Mouse (Mus musculus): ENCODE results near the gene Trim28. TPM values are rescaled to one million over a fixed set of nuclear protein-coding genes. Genes with fewer than 3 reads are reported as not detected.

Gene Trim28
- total RNA-seq, 2 experiments from 2014 or later, result 137 to 194 TPM

- ATAC-seq (replicated peaks; ENCODE audit: low FRiP score, poor library complexity, severe bottlenecking), result no peak
Observed at GRCm38 (mm10) chr7:12995862-12996261, 3.1 kb upstream of the Trim28 start.

DNA sequence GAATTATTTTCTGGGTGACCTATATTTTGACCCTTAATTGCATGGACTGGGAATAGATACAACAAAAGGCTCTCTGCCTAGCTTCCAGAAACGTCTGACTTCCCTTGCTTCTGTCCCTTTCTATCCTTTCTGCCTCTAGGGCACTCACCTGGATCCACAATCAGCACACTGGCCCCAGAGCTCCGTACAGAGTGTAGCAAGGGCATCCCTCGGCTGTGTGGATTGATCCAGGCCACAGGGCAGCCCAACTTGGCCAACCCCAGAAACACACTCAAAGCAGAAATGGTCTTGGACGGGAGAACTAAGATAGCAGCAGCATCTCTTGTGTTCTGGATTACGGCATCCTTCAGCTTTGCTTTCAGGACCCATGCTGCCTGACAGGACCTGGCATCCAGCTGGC, 1.7 kb upstream of the Trim28 start:
- ATAC-seq (replicated peaks; ENCODE audit: low FRiP score, poor library complexity, severe bottlenecking), result no peak

DNA sequence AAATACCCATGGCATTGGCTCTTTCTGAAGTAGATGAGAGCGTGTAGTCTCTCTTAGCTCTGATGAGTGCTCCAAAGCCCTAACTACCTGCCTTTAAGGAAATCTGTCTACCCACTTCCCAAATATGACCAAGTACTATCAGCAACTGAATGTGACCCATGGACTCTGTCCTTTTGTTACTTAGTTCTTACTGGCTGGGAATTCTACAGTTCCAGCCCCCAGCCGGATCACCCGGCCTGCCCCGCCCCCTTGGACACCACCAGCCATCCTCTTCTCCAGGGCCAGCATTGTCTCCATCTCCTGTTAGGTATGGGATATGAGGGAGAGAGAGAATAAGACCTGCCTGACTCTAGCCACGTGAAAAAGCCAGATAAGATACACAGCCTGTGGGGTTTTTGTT, 861 bp upstream of the Trim28 start, which contains the start of gene Slc27a5:
Slc27a5 (minus strand) TSS at position 140 of the 400 bp plus-strand sequence.
- no peak for ATAC-seq (replicated peaks; ENCODE audit: low FRiP score, poor library complexity, severe bottlenecking)

DNA sequence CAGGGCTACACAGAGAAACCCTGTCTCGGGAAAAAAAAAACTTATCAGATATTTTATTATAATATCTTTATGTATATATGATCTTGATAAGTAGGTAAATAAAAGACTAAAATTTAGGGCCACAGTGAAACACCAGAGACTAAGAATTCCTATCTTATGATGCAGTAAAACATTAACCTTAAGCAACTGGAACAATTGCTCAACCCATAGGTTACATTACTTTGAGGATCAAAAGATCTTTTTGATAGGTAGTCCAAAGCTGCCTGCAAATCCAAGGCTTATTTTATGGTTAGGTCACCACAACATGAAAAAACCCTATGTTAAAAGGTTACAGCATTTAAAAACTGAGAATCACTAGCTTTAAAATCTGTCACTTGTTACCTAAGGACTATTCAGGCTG, 2.7 kb downstream of the Trim28 start:
- no peak for ATAC-seq (replicated peaks; ENCODE audit: low FRiP score, poor library complexity, severe bottlenecking)

DNA sequence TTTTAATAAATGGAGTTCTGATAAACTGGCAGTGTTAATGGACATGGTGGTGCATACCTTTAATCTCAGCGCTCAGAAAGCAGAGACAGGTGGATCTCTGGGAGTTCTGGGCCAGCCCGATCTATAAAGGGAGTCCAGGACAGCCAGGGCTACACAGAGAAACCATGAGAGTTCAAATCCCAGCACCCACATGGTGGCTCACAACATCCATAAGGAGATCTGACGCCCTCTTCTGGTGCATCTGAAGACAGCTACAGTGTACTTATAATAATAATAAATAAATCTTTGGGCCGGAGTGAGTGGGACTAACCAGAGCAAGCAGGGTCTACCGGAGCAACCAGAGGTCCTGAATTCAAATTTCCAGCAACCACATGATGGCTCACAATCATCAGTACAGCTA, 4.5 kb downstream of the Trim28 start:
- no peak for ATAC-seq (replicated peaks; ENCODE audit: low FRiP score, poor library complexity, severe bottlenecking)

DNA sequence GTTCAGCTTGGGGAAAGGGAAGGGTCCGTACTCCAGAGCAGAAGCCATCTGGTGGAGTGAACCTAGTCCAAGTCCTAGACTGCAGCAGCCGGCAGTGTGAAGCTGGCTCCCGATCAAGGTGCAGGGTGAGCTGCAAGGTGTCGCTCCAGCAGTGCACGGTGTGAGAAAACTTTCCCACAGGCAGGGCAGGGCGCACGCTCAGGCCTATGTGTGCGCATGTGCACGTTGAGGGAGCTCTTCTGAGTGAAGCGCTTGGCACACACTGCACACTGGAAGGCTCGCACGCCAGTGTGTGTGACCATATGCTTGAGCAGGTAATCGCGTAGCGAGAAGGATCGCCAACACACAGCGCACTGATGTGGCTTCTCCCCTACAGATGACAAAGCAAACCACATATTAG, 7.1 kb downstream of the Trim28 start:
- no peak for ATAC-seq (replicated peaks; ENCODE audit: low FRiP score, poor library complexity, severe bottlenecking)

GRCm38 (mm10) chr7:13006531-13006930, 7.6 kb downstream of the Trim28 start:
- ATAC-seq (replicated peaks; ENCODE audit: low FRiP score, poor library complexity, severe bottlenecking), result no peak

GRCm38 (mm10) chr7:13007341-13008092, 8.6 kb downstream of the Trim28 start:
- ATAC-seq (replicated peaks; ENCODE audit: low FRiP score, poor library complexity, severe bottlenecking), result no peak

DNA sequence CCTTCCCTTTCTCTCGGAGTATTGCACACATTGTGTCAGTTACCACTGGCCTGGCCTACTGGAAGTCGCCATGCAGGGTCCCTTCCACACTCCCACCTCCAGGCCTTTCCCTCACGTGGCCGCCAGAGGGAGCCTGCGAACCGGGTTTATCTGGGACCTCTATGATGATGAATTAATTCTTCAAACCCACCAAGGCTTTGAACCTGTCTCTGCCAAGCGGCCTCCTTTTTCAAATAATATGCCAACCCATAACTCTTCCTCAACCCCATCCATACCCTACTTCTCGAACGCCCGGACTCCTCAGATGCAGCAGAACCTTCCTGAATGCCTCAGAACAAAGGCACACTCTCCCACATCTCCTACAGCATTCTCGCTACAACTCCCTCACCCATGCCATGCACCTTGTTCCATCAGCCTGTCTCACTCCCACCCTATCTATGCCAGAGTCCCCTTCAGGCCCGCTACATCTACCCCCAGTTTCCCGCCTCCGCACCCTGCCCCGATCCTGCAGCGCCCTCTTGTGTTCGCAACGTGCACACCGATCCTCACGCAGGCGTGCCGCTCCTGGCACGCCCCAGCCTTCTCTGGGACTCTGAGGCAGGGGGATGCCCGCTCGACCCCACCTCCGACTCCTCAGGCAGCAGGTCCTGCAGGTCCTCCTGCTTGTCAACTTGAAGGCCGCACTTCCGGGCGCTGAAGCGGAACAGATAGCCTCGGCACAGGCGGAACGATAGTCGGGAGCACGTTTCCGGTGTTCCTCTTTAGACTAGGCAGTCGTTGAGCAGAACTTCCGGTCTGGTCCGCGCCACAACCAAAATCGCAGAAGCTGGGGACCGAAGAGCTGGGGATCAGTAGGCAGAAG, 10.5 kb downstream of the Trim28 start:
- peak; percentile 91 for ATAC-seq (replicated peaks; ENCODE audit: low FRiP score, poor library complexity, severe bottlenecking)

GRCm38 (mm10) chr7:13010005-13010908, 11.3 kb downstream of the Trim28 start, which contains the start of gene Zbtb45:
TSS of gene Zbtb45 (minus strand) at chr7:13010034.
- ATAC-seq (replicated peaks; ENCODE audit: low FRiP score, poor library complexity, severe bottlenecking), result 0 out of 2 replicates have a peak, but pooled peaks have one; percentile 1

DNA sequence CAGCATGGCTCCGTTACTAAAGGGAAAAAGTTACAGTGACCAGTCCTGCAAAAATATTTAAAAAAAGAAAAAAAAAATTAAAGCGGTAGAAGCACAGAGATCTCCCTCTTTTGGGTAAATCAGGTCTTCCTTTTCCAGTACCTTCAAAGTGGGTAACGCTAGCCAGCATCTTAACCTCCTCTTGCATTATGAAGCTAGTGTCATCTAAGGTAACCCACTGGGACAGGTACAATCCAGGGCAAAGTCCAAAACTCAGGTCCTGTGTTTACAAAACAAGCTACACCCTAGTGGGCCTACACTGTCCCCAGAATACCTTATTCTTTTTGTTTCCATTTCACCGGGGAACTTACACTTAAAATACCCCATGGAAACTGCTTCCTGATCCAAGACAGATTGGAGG, 14.8 kb downstream of the Trim28 start:
- no peak for ATAC-seq (replicated peaks; ENCODE audit: low FRiP score, poor library complexity, severe bottlenecking)

DNA sequence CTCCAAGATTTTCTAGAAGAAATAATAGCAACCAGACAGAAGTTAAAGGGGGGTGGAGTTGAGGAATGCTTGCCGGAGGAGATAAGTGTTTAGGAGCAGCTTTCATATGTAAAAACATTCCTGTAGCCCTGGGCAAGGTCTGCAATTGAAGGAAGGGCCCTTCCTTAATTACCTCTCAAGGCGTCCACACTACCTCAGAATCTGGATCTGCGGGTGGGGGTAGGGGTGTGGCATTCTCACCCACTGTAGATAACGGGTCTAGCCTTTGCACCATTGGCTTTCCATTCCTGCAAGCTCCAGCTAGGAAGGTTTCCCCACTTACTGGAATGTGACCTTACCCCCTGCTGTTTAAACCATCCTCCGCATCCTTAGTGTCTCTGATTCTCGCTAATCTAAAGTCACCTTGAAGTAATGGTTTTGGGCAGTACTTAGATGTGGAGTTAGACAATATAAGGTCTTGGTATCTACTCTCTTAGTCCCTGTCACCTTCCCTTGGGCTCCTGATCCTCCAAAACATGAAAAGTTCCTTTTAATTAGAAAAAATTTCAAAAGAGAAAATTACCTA, 15.4 kb downstream of the Trim28 start:
- ATAC-seq (replicated peaks; ENCODE audit: low FRiP score, poor library complexity, severe bottlenecking), result no peak

DNA sequence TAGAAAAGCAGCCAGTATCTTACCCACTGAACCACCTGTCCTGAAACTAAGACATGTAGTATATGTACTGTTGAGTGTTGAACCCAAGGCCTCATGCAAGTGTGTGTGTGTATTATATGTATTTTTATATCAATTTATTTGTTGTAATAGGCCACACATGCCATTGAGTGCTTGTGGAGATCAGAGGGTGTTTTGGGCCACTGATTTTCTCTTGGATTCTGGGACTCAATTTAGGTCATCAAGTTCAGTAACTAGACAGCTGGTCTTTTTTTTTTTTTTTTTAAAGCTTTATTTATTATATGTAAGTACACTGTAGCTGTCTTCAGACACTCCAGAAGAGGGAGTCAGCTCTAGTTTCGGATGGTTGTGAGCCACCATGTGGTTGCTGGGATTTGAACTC, 16.3 kb downstream of the Trim28 start:
- no peak for ATAC-seq (replicated peaks; ENCODE audit: low FRiP score, poor library complexity, severe bottlenecking)

GRCm38 (mm10) chr7:13022773-13023535, 24.0 kb downstream of the Trim28 start:
- no peak; the same call in 1 of the 2 replicates for ATAC-seq (replicated peaks; ENCODE audit: low FRiP score, poor library complexity, severe bottlenecking)

DNA sequence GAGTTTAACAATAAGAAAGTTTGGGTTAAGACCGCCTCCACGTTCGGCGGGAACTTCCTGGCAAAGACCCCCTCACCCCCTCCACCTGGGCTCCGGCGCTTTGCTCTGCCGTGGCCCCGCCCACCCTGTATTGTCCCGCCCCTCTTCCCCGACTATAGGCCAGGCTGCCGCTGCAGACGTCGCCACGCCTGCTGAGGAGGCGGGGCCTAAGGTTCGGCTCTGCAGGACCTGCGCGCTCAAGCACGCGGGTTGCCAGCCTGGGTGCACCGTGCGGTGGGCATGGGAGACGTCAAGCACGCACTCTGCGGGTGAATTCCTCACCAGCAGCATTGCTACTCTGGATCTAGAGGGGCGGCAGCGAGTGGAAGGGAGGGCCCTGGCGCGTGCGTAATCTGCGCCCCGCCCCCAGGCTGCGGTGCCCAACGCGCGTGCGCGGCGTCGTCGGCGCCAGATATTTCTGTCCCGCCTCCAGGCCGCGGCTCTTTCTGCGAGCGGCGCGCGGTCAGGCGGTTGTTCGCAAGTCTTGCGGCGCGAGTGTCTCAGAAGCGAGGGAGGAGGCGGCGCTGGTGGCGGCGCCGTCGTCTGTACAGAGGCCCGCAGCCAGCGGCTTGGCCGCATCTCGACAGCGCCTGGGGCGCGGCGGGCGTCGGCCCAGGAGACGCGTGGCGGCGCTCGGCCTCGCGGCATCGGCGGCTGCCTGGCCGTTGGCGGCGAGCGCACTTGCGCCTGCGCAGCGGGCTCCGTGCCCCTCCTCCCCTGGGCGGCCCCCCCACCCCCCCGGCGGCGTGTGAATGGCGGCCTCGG, 25.2 kb downstream of the Trim28 start:
- peak; percentile 89 for ATAC-seq (replicated peaks; ENCODE audit: low FRiP score, poor library complexity, severe bottlenecking)

DNA sequence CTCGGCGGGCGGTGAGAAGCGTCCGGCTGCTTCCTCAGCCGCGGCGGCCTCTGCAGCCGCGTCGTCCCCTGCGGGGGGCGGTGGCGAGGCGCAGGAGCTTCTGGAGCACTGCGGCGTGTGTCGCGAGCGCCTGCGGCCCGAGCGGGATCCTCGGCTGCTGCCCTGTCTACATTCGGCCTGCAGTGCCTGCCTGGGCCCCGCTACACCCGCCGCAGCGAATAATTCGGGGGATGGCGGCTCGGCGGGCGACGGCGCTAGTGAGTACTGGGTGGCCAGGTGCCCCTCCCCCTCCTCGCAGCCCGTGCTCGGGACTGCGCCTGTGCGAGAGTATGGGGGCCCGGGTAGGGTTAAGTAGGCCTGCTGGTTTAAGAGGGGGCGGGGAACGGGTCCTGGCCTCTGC, 25.9 kb downstream of the Trim28 start:
- peak; percentile 31 for ATAC-seq (replicated peaks; ENCODE audit: low FRiP score, poor library complexity, severe bottlenecking)

DNA sequence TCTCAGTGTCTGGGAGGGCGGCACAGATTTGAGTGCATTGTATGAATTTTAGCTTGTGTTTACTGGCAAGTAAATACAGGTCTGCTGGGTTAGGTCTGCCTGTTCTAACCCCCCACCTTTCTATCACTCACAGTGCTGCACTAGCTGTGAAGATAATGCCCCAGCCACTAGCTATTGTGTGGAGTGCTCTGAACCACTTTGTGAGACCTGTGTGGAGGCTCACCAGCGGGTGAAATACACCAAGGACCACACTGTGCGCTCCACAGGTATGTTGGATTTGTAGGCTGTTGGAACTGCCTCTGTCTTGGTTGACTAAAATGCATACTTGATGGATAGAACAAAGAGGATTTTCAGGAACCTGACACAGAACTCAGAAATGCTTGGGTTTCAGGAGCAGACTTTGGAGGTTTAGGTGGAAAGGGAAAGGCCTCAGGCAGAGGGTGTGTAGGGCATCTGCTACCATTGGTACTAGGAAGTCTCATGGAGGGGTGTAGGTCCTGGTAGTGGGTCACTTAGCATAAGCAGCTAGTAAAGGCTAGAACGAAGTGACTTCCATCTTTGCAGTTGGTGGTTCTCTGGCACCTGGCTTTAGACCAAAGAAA, 26.7 kb downstream of the Trim28 start:
- no peak for ATAC-seq (replicated peaks; ENCODE audit: low FRiP score, poor library complexity, severe bottlenecking)

DNA sequence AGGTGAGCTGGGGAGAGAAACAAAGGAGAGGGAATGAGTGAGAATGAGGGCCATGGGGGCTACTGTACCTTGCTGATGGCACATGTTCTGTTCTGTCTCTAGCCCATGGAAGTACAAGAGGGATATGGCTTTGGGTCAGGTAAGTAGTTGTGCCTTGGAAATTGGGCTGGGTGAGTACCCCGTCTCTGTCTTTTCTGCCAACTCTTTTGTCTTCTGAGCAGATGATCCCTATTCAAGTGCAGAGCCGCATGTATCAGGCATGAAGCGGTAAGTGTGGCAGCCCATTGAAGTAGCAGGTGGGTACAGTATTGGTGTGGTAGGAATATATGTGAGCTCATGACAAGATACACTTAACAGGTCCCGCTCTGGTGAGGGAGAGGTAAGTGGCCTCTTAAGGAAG, 30.1 kb downstream of the Trim28 start:
- ATAC-seq (replicated peaks; ENCODE audit: low FRiP score, poor library complexity, severe bottlenecking), result no peak
